Mouse (Mus musculus) kidney, embryonic 16.5 days (tissue): Measurements from ENCODE around the gene E130311K13Rik. TPM values are rescaled to one million over a fixed set of nuclear protein-coding genes. Genes with fewer than 3 reads are reported as not detected.

Source experiments
- ATAC-seq: fragments of 200-750 bp; cut with Nextera tagmentation; 2 replicates; pipeline ENCODE4 v1.8.0; 2017; ENCODE audit warnings: moderate TSS enrichment; ENCODE audit not compliant: low FRiP score, low TSS enrichment
- H3K27ac ChIP-seq: fragments of 300-500 bp; sonication (generic); 2 replicates; pipeline ENCODE4 v1.5.1; 2014; ENCODE audit warnings: low read length
- H3K27me3 ChIP-seq: fragments of 300-500 bp; sonication (generic); 2 replicates; pipeline ENCODE4 v1.6.1; 2014; ENCODE audit warnings: low read length, control low read depth, mixed read lengths; ENCODE audit not compliant: insufficient read depth
- H3K36me3 ChIP-seq: fragments of 300-500 bp; sonication (generic); 2 replicates; pipeline ENCODE4 v1.6.1; 2014; ENCODE audit warnings: low read length, control low read depth, mixed read lengths; ENCODE audit not compliant: insufficient read depth
- H3K4me1 ChIP-seq: fragments of 300-500 bp; sonication (generic); 2 replicates; pipeline ENCODE4 v1.6.1; 2014; ENCODE audit warnings: low read length, control low read depth, mixed read lengths; ENCODE audit not compliant: insufficient read depth
- H3K4me2 ChIP-seq: fragments of 300-500 bp; sonication (generic); replicated peaks from 2 replicates; pipeline ENCODE4 v1.6.1; 2014; ENCODE audit warnings: low read depth, low read length
- H3K4me3 ChIP-seq: fragments of 300-500 bp; sonication (generic); 2 replicates; pipeline ENCODE4 v1.5.1; 2014; ENCODE audit warnings: mild to moderate bottlenecking, low read length
- H3K9ac ChIP-seq: fragments of 300-500 bp; sonication (generic); replicated peaks from 2 replicates; pipeline ENCODE4 v1.6.1; 2014; ENCODE audit warnings: low read length
- H3K9me3 ChIP-seq: fragments of 300-500 bp; sonication (generic); 2 replicates; pipeline ENCODE4 v1.6.1; 2016; ENCODE audit warnings: low read length, control low read depth
- WGBS: fragments of 180-500 bp; shearing (Covaris S2); extraction: QIAGEN DNeasy Blood & Tissue Kit; methylation state at CpG from one replicate; pipeline ENCODE4 v1.1.7; 2014; 5-methylcytosine and 5-hydroxymethylcytosine counted together
- polyA plus RNA-seq: library from polyadenylated mRNA; unstranded; fragments of >200 nt; fragmentation: Nextera tagmentation; extraction: Ambion mirVana; gene quantifications from 2 replicates; pipeline ENCODE4 v1.2.1, GENCODE M21; 2015

E130311K13Rik gene
- polyA plus RNA-seq, 1 experiment from 2014 or later: 6.1 TPM

GRCm38 (mm10) chr3:63897177-63897576 is 32.1 kb downstream of the E130311K13Rik start:
- no peak overlapping the region for H3K4me3 ChIP-seq
- peak overlapping the region; percentile 96; the same call in 1 of the 2 replicates for H3K4me2 ChIP-seq
- ATAC-seq: no peak
- 6% methylated on average over 1 of the region's 1 CpGs for WGBS
- H3K27me3 ChIP-seq: no peaks in the 10 kb centered on the region
- H3K9ac ChIP-seq: no peak overlapping the region
- H3K4me1 ChIP-seq: peaks cover 47% of the 10 kb centered on the region
- no peaks in the 10 kb centered on the region for H3K36me3 ChIP-seq
- H3K27ac ChIP-seq: no peak overlapping the region
- H3K9me3 ChIP-seq: no peaks in the 10 kb centered on the region

- Histone ChIP-seq H3K9me3 (no peaks in the 10 kb centered on the region), H3K27me3 (no peaks in the 10 kb centered on the region), H3K27ac (no peak overlapping the region), H3K9ac (no peak overlapping the region), H3K36me3 (no peaks in the 10 kb centered on the region), H3K4me3 (no peak overlapping the region), H3K4me2 (no peak overlapping the region), H3K4me1 (peaks cover 47% of the 10 kb centered on the region)
- no peak for ATAC-seq
- WGBS: 50% methylated on average over 4 of the region's 4 CpGs
Measured at GRCm38 (mm10) chr3:63896303-63896702, 33.0 kb downstream of the E130311K13Rik start.

GRCm38 (mm10) chr3:63895786-63896185 is 33.5 kb downstream of the E130311K13Rik start:
- Histone ChIP-seq H3K9ac (no peak overlapping the region), H3K27me3 (no peaks in the 10 kb centered on the region), H3K4me3 (no peak overlapping the region), H3K36me3 (0 out of 2 replicates have a peak, but pooled peaks cover 2% of the 10 kb centered on the region), H3K9me3 (no peaks in the 10 kb centered on the region), H3K4me2 (no peak overlapping the region), H3K4me1 (peaks cover 47% of the 10 kb centered on the region), H3K27ac (0 out of 2 replicates have a peak overlapping the region, but pooled peaks have one; percentile 43)
- 18% methylated on average over 2 of the region's 2 CpGs for WGBS
- no peak for ATAC-seq

GRCm38 (mm10) chr3:63893677-63894076 is 35.6 kb downstream of the E130311K13Rik start:
- H3K9me3 ChIP-seq: no peaks in the 10 kb centered on the region
- H3K36me3 ChIP-seq: 0 out of 2 replicates have a peak, but pooled peaks cover 3% of the 10 kb centered on the region
- H3K9ac ChIP-seq: peak overlapping the region; percentile 55; the same call in 1 of the 2 replicates
- no peaks in the 10 kb centered on the region for H3K27me3 ChIP-seq
- peaks cover 39% of the 10 kb centered on the region for H3K4me1 ChIP-seq
- WGBS: 41% methylated on average over 7 of the region's 7 CpGs
- peak overlapping the region; percentile 84 for H3K27ac ChIP-seq
- peak overlapping the region; percentile 30 for H3K4me3 ChIP-seq
- ATAC-seq: peak; percentile 62; the same call in 1 of the 2 replicates
- peak overlapping the region; percentile 45 for H3K4me2 ChIP-seq

- Histone ChIP-seq H3K4me2 (no peak overlapping the region), H3K27me3 (no peaks in the 10 kb centered on the region), H3K9ac (no peak overlapping the region), H3K4me3 (no peak overlapping the region), H3K27ac (no peak overlapping the region), H3K9me3 (no peaks in the 10 kb centered on the region), H3K36me3 (0 out of 2 replicates have a peak, but pooled peaks cover 3% of the 10 kb centered on the region), H3K4me1 (peaks cover 28% of the 10 kb centered on the region)
- ATAC-seq: no peak
- WGBS: 57% methylated on average over 3 of the region's 3 CpGs
Measured at GRCm38 (mm10) chr3:63892154-63892553, 37.1 kb downstream of the E130311K13Rik start.

- Histone ChIP-seq H3K9me3 (peaks cover 12% of the 10 kb centered on the region), H3K4me2 (no peak overlapping the region), H3K9ac (no peak overlapping the region), H3K27ac (no peak overlapping the region), H3K4me1 (no peaks in the 10 kb centered on the region), H3K4me3 (no peak overlapping the region), H3K27me3 (no peaks in the 10 kb centered on the region), H3K36me3 (peaks cover 12% of the 10 kb centered on the region)
- no peak for ATAC-seq
- WGBS: 85% methylated on average over 2 of the region's 2 CpGs
Measured at GRCm38 (mm10) chr3:63881065-63881464, 48.2 kb downstream of the E130311K13Rik start.

- H3K27me3 ChIP-seq: no peaks in the 10 kb centered on the region
- H3K9ac ChIP-seq: no peak overlapping the region
- no peaks in the 10 kb centered on the region for H3K36me3 ChIP-seq
- H3K4me2 ChIP-seq: no peak overlapping the region
- H3K27ac ChIP-seq: no peak overlapping the region
- whole genome bisulfite sequencing: 39% methylated on average over 4 of the region's 4 CpGs
- H3K4me1 ChIP-seq: no peaks in the 10 kb centered on the region
- peak; percentile 57; the same call in 1 of the 2 replicates for ATAC-seq
- H3K9me3 ChIP-seq: no peaks in the 10 kb centered on the region
- H3K4me3 ChIP-seq: no peak overlapping the region
Measured at GRCm38 (mm10) chr3:63878995-63879666, 50.1 kb downstream of the E130311K13Rik start.

GRCm38 (mm10) chr3:63872818-63873217 is 56.5 kb downstream of the E130311K13Rik start:
- no peaks in the 10 kb centered on the region for H3K27me3 ChIP-seq
- 33% methylated on average over 1 of the region's 1 CpGs for WGBS
- H3K4me3 ChIP-seq: no peak overlapping the region
- no peak overlapping the region for H3K9ac ChIP-seq
- no peak for ATAC-seq
- no peak overlapping the region for H3K4me2 ChIP-seq
- no peaks in the 10 kb centered on the region for H3K4me1 ChIP-seq
- H3K27ac ChIP-seq: no peak overlapping the region
- H3K36me3 ChIP-seq: 0 out of 2 replicates have a peak, but pooled peaks cover 2% of the 10 kb centered on the region
- no peaks in the 10 kb centered on the region for H3K9me3 ChIP-seq

GRCm38 (mm10) chr3:63871249-63871648 is 58.0 kb downstream of the E130311K13Rik start:
- 39% methylated on average over 2 of the region's 2 CpGs for WGBS
- H3K27ac ChIP-seq: no peak overlapping the region
- ATAC-seq: peak; percentile 80; the same call in 1 of the 2 replicates

GRCm38 (mm10) chr3:63868285-63868684 is 61.0 kb downstream of the E130311K13Rik start:
- no peak for ATAC-seq
- no peaks in the 10 kb centered on the region for H3K9me3 ChIP-seq
- no peaks in the 10 kb centered on the region for H3K4me1 ChIP-seq
- H3K9ac ChIP-seq: no peak overlapping the region
- H3K4me3 ChIP-seq: no peak overlapping the region
- H3K36me3 ChIP-seq: 0 out of 2 replicates have a peak, but pooled peaks cover 2% of the 10 kb centered on the region
- 45% methylated on average over 1 of the region's 1 CpGs for whole genome bisulfite sequencing
- H3K27me3 ChIP-seq: no peaks in the 10 kb centered on the region
- no peak overlapping the region for H3K4me2 ChIP-seq
- H3K27ac ChIP-seq: no peak overlapping the region

More at GRCm38 (mm10) chr3:63871249-63871648, 58.0 kb downstream of the E130311K13Rik start:
- Histone ChIP-seq H3K27me3 (no peaks in the 10 kb centered on the region), H3K9ac (no peak overlapping the region), H3K4me3 (no peak overlapping the region), H3K4me2 (no peak overlapping the region), H3K4me1 (no peaks in the 10 kb centered on the region), H3K9me3 (no peaks in the 10 kb centered on the region), H3K36me3 (0 out of 2 replicates have a peak, but pooled peaks cover 2% of the 10 kb centered on the region)
